Mouse (Mus musculus): Measurements from ENCODE around the gene Lrch3. TPM values are rescaled to one million over a fixed set of nuclear protein-coding genes. Genes with fewer than 3 reads are reported as not detected.
"Not testable (repeated sequence)": the region's sequence is repeated elsewhere in the genome, so short reads cannot be mapped to it uniquely, and the experiment has no call there.

The Lrch3 gene
- polyA plus RNA-seq, 1 experiment from 2014 or later: 39.1 TPM

GRCm38 (mm10) chr16:32929918-32930317 lies 16.0 kb downstream of the Lrch3 start:
- no peaks in the 10 kb centered on the region for H3K4me1 ChIP-seq (replicated peaks; ENCODE audit: control insufficient read depth, insufficient read depth, low read length)
- WGBS: 11% methylated on average over 2 of the region's 2 CpGs
- no peaks in the 10 kb centered on the region for H3K36me3 ChIP-seq (ENCODE audit: control insufficient read depth, insufficient read depth, low read length)
- DNase-seq (ENCODE audit: low spot score) (no peak), ATAC-seq (replicated peaks; ENCODE audit: low FRiP score) (no peak)
- no peak overlapping the region for H3K4me2 ChIP-seq (ENCODE audit: low read depth, low read length, severe bottlenecking)
- no peaks in the 10 kb centered on the region for H3K27me3 ChIP-seq (ENCODE audit: control insufficient read depth, insufficient read depth, low read length)
- H3K9ac ChIP-seq (ENCODE audit: low read length): no peak overlapping the region
- no peak overlapping the region for H3K4me3 ChIP-seq (ENCODE audit: low read depth, low read length)
- H3K27ac ChIP-seq (ENCODE audit: low read depth, low read length): no peak overlapping the region; the same call in 1 of the 2 replicates
- no peaks in the 10 kb centered on the region for H3K9me3 ChIP-seq (ENCODE audit: control insufficient read depth, low read length)

DNA sequence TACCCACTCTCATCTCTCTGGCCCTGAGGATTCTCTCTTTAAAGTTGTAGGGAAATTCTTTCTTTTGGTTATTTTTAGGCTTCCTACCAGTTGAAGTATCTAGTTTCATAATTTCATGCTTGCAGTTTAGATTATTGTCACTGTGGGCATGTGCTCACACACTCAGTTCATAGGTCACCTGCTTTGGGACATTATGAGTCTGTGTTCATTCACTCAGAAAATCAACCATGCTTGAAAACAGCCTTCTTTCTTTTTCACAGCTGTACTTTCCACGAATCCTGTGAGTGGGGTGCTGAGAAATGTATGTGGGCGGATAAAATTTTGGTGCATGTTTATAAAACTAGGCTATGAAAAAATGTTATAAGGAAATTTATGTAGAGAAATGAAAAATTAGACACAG lies 20.6 kb downstream of the Lrch3 start:
- no peak overlapping the region for H3K4me2 ChIP-seq (ENCODE audit: low read depth, low read length, severe bottlenecking)
- H3K27me3 ChIP-seq (ENCODE audit: control insufficient read depth, insufficient read depth, low read length): no peaks in the 10 kb centered on the region
- no peak for ATAC-seq (replicated peaks; ENCODE audit: low FRiP score)
- no peak overlapping the region for H3K4me3 ChIP-seq (ENCODE audit: low read depth, low read length)
- DNase-seq (ENCODE audit: low spot score): no peak
- H3K9ac ChIP-seq (ENCODE audit: low read length): no peak overlapping the region
- no peaks in the 10 kb centered on the region for H3K9me3 ChIP-seq (ENCODE audit: control insufficient read depth, low read length)
- H3K4me1 ChIP-seq (replicated peaks; ENCODE audit: control insufficient read depth, insufficient read depth, low read length): no peaks in the 10 kb centered on the region
- no peak overlapping the region for H3K27ac ChIP-seq (ENCODE audit: low read depth, low read length)
- WGBS: 85% methylated on average over 2 of the region's 2 CpGs
- no peaks in the 10 kb centered on the region for H3K36me3 ChIP-seq (ENCODE audit: control insufficient read depth, insufficient read depth, low read length)

DNA sequence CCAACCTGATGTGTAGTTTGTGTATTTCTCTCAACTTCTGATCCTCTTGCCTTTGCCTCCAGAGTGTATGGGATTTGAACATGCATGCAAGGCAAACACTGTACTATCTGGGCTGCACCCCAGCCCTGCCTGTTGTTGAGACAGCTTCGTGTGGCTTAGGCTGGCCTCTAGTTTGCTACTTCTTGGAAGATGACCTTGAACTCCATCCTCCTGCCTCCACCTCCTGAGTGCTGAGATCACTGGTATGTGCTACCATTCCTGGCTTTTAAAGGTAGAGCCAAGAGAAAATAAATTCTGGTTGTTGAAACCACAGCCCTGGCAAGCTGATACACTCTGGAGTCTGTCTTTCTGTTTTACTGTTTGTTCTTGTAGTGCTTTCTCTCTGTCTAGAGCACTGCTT lies 21.2 kb downstream of the Lrch3 start:
- H3K4me1 ChIP-seq (replicated peaks; ENCODE audit: control insufficient read depth, insufficient read depth, low read length): no peaks in the 10 kb centered on the region
- H3K4me3 ChIP-seq (ENCODE audit: low read depth, low read length): no peak overlapping the region
- H3K4me2 ChIP-seq (ENCODE audit: low read depth, low read length, severe bottlenecking): no peak overlapping the region
- ATAC-seq (replicated peaks; ENCODE audit: low FRiP score) (no peak), DNase-seq (ENCODE audit: low spot score) (no peak)
- no peaks in the 10 kb centered on the region for H3K36me3 ChIP-seq (ENCODE audit: control insufficient read depth, insufficient read depth, low read length)
- H3K27me3 ChIP-seq (ENCODE audit: control insufficient read depth, insufficient read depth, low read length): no peaks in the 10 kb centered on the region
- no peak overlapping the region for H3K9ac ChIP-seq (ENCODE audit: low read length)
- WGBS: 90% methylated on average over 1 of the region's 1 CpGs
- H3K27ac ChIP-seq (ENCODE audit: low read depth, low read length): no peak overlapping the region
- H3K9me3 ChIP-seq (ENCODE audit: control insufficient read depth, low read length): no peaks in the 10 kb centered on the region

DNA sequence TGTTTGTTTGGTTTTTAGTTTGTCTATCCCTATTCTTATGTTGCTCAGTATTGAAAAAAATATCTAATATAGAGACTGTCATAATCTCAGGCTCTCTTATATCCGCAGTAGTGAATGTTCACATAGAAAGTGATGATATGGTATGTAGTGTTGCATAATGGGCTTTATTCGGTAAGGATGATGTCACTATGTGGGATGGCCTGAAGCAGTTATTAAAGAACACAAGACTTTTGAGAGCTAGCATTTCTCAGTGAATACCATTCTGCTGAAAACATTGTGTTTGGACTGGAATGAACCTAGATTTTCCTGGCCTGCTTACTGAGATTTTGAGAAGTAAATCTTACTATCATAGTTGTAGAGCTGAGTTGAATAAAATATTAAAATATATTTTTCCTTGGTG lies 23.5 kb downstream of the Lrch3 start:
- Histone ChIP-seq H3K4me1 (replicated peaks; ENCODE audit: control insufficient read depth, insufficient read depth, low read length) (no peaks in the 10 kb centered on the region), H3K27me3 (ENCODE audit: control insufficient read depth, insufficient read depth, low read length) (no peaks in the 10 kb centered on the region), H3K4me3 (ENCODE audit: low read depth, low read length) (no peak overlapping the region), H3K36me3 (ENCODE audit: control insufficient read depth, insufficient read depth, low read length) (no peaks in the 10 kb centered on the region), H3K9me3 (ENCODE audit: control insufficient read depth, low read length) (no peaks in the 10 kb centered on the region), H3K4me2 (ENCODE audit: low read depth, low read length, severe bottlenecking) (no peak overlapping the region), H3K9ac (ENCODE audit: low read length) (no peak overlapping the region), H3K27ac (ENCODE audit: low read depth, low read length) (no peak overlapping the region)
- WGBS: 88% methylated on average over 2 of the region's 2 CpGs
- ATAC-seq (replicated peaks; ENCODE audit: low FRiP score) (no peak), DNase-seq (ENCODE audit: low spot score) (no peak)

DNA sequence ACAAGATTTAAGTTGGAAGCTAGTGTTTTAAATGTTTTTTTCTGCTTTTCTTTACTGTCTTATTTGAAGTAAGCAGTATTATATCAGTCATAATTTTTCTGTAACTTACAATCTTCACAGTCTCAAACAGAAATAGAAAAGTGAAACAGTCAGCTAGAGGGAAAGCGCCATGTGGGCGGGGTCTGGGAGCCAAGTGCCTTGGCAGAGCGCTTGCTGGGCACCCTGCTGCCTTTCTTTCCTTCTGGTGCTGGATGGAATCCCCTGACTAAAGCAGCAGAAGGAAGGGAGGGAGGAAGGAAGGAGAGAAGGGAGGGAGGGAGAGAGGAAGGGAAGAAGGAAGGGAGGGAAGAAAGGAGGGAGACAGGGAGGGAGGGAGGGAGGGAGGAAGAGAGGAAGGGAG lies 25.4 kb downstream of the Lrch3 start:
- not testable (repeated sequence) for DNase-seq (ENCODE audit: low spot score)

DNA sequence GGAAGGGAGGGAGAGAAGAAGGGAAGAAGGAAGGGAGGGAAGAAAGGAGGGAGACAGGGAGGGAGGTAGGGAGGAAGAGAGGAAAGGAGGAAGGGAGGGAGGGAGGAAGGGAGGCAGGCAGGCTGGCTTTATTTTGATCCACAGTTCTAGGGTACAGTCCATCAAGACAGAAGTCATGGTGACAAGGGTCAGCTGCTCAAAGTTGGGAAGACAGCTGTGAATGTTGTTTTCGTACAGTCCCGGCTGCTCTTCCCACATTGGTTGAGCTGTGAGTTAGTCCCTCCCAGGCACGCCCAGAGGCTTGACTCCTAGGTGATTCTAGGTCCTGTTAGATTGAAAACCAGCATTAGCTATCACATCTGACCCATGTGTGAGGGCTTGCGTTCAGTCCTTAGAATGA lies 25.8 kb downstream of the Lrch3 start:
- WGBS: 72% methylated on average over 3 of the region's 4 CpGs
- not testable (repeated sequence) for H3K9me3 ChIP-seq (ENCODE audit: control insufficient read depth, low read length); H3K4me1 ChIP-seq (replicated peaks; ENCODE audit: control insufficient read depth, insufficient read depth, low read length); H3K4me2 ChIP-seq (ENCODE audit: low read depth, low read length, severe bottlenecking); DNase-seq (ENCODE audit: low spot score); H3K27ac ChIP-seq (ENCODE audit: low read depth, low read length); H3K36me3 ChIP-seq (ENCODE audit: control insufficient read depth, insufficient read depth, low read length); H3K27me3 ChIP-seq (ENCODE audit: control insufficient read depth, insufficient read depth, low read length); ATAC-seq (replicated peaks; ENCODE audit: low FRiP score); H3K9ac ChIP-seq (ENCODE audit: low read length); H3K4me3 ChIP-seq (ENCODE audit: low read depth, low read length)

More for the DNA sequence above, 25.4 kb downstream of the Lrch3 start:
- not testable (repeated sequence) for H3K4me1 ChIP-seq (replicated peaks; ENCODE audit: control insufficient read depth, insufficient read depth, low read length); H3K9ac ChIP-seq (ENCODE audit: low read length); H3K27me3 ChIP-seq (ENCODE audit: control insufficient read depth, insufficient read depth, low read length); H3K4me3 ChIP-seq (ENCODE audit: low read depth, low read length); H3K9me3 ChIP-seq (ENCODE audit: control insufficient read depth, low read length); H3K27ac ChIP-seq (ENCODE audit: low read depth, low read length); H3K36me3 ChIP-seq (ENCODE audit: control insufficient read depth, insufficient read depth, low read length); H3K4me2 ChIP-seq (ENCODE audit: low read depth, low read length, severe bottlenecking); ATAC-seq (replicated peaks; ENCODE audit: low FRiP score)
- WGBS: 29% methylated on average over 3 of the region's 3 CpGs

DNA sequence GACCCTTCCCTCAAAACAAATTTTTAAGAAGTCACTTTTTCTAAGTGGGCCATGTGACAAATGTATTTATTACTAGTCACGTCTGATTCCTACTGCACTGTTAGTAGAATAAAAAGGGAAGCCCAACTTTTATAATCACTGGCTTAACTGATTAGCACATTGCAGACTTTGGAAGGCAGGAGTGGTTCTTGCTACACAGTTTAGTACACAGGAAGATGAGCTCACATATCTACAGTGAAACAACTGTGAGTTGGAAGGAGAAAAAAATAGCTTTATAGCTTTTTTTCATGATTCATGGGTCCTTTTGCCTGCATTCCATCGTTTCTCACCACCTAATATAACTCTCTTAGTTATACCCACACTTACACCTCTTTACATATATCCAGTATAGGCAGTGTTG lies 27.3 kb downstream of the Lrch3 start:
- not testable (repeated sequence) for H3K9ac ChIP-seq (ENCODE audit: low read length); H3K4me2 ChIP-seq (ENCODE audit: low read depth, low read length, severe bottlenecking); ATAC-seq (replicated peaks; ENCODE audit: low FRiP score); H3K36me3 ChIP-seq (ENCODE audit: control insufficient read depth, insufficient read depth, low read length); H3K4me3 ChIP-seq (ENCODE audit: low read depth, low read length); H3K27me3 ChIP-seq (ENCODE audit: control insufficient read depth, insufficient read depth, low read length); H3K9me3 ChIP-seq (ENCODE audit: control insufficient read depth, low read length); DNase-seq (ENCODE audit: low spot score); H3K4me1 ChIP-seq (replicated peaks; ENCODE audit: control insufficient read depth, insufficient read depth, low read length); H3K27ac ChIP-seq (ENCODE audit: low read depth, low read length)
- 94% methylated on average over 1 of the region's 2 CpGs for WGBS

- Histone ChIP-seq H3K4me3 (ENCODE audit: low read depth, low read length) (no peak overlapping the region), H3K27me3 (ENCODE audit: control insufficient read depth, insufficient read depth, low read length) (no peaks in the 10 kb centered on the region), H3K4me1 (replicated peaks; ENCODE audit: control insufficient read depth, insufficient read depth, low read length) (no peaks in the 10 kb centered on the region), H3K9me3 (ENCODE audit: control insufficient read depth, low read length) (no peaks in the 10 kb centered on the region), H3K9ac (ENCODE audit: low read length) (no peak overlapping the region), H3K36me3 (ENCODE audit: control insufficient read depth, insufficient read depth, low read length) (no peaks in the 10 kb centered on the region), H3K27ac (ENCODE audit: low read depth, low read length) (no peak overlapping the region), H3K4me2 (ENCODE audit: low read depth, low read length, severe bottlenecking) (no peak overlapping the region)
- ATAC-seq (replicated peaks; ENCODE audit: low FRiP score) (no peak), DNase-seq (ENCODE audit: low spot score) (no peak)
- 96% methylated on average over 5 of the region's 5 CpGs for WGBS
Observed at GRCm38 (mm10) chr16:32942694-32943093, 28.8 kb downstream of the Lrch3 start.

GRCm38 (mm10) chr16:32945379-32945778 lies 31.5 kb downstream of the Lrch3 start:
- Histone ChIP-seq H3K4me2 (ENCODE audit: low read depth, low read length, severe bottlenecking) (no peak overlapping the region), H3K4me1 (replicated peaks; ENCODE audit: control insufficient read depth, insufficient read depth, low read length) (no peaks in the 10 kb centered on the region), H3K36me3 (ENCODE audit: control insufficient read depth, insufficient read depth, low read length) (no peaks in the 10 kb centered on the region), H3K27ac (ENCODE audit: low read depth, low read length) (no peak overlapping the region), H3K9ac (ENCODE audit: low read length) (no peak overlapping the region), H3K4me3 (ENCODE audit: low read depth, low read length) (no peak overlapping the region), H3K9me3 (ENCODE audit: control insufficient read depth, low read length) (no peaks in the 10 kb centered on the region), H3K27me3 (ENCODE audit: control insufficient read depth, insufficient read depth, low read length) (no peaks in the 10 kb centered on the region)
- DNase-seq (ENCODE audit: low spot score) (no peak), ATAC-seq (replicated peaks; ENCODE audit: low FRiP score) (no peak)
- 44% methylated on average over 5 of the region's 5 CpGs for WGBS

Measured in forebrain, embryonic 11.5 days (tissue).